Mouse (Mus musculus): ENCODE data around the gene Arhgap33.
A peak's percentile ranks its signal among the peaks of the same experiment; 100 is the strongest.

Gene Arhgap33

GRCm38 (mm10) chr7:30534633-30535577 lies at the start of gene Arhgap33:
Gene Arhgap33 (minus strand): TSS chr7:30535060.
- peak; percentile 94 to 95 for DNase-seq

DNA sequence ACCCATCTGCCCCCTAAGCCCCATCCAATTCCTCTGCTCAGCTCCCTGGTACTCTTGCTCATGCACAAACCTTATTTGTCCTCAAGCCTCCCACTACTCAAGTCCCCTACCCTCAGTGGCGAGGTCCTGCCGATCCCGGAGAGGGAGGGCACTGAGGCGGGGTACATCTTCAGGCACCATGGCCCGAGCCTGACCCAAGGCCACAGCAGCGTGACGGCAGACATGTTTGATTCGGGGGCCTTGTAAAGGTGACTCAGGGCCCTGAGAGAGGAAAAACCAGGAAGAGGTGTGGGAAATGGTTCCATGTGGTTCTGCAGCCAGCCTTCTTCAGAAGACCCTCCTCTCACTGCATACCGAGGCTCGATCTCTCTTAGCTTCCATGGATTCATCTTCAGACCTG lies 49.5 kb upstream of the Arhgap33 start:
- DNase-seq: no peak

GRCm38 (mm10) chr7:30581547-30581946 lies 46.7 kb upstream of the Arhgap33 start:
- no peak for DNase-seq

GRCm38 (mm10) chr7:30579950-30580349 lies 45.1 kb upstream of the Arhgap33 start:
- no peak for DNase-seq

DNA sequence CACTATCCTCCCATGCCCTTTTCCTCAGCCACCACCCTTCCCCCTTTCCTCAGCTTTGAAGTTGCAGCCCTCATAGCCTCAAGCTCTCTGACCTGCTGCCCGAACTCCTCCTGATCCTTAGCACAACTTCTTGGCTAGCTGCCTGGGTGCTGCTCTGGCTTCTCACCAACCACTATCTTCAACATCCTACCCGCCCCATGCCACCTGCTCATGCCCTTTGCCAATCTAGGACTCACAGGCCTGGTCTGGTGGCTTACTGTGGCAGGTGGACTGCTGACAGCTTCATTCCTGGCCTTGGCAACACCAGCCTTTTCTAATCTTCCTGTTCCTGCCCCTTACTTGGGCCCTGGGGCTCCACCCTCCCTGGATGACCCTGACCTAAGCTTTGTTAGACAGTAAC lies 38.1 kb upstream of the Arhgap33 start:
- no peak for DNase-seq

GRCm38 (mm10) chr7:30572389-30572788 lies 37.5 kb upstream of the Arhgap33 start:
- no peak for DNase-seq

DNA sequence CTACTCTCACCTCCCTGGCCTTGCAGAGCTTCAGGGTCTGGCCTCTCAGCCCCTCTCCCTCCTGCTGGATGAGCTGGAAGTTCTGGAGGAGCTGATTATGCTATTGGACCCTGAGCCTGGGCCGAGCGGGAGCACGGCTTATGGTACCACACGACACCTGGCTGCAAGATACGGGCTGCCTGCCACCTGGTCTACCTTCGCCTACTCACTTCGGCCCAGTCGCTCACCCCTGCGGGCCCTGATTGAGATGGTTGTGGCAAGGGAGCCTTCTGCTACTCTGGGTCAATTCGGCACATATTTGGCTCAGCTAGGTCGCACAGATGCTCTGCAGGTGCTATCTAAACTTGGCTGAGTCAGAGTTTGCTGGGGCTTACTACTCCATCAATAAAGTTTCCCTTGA lies 32.7 kb upstream of the Arhgap33 start:
- no peak for DNase-seq

GRCm38 (mm10) chr7:30566033-30566432 lies 31.2 kb upstream of the Arhgap33 start:
- no peak for DNase-seq

GRCm38 (mm10) chr7:30564970-30565571 lies 30.2 kb upstream of the Arhgap33 start, which contains the start of gene Igflr1:
Gene Igflr1 (plus strand): TSS chr7:30565427.
- no peak for DNase-seq

DNA sequence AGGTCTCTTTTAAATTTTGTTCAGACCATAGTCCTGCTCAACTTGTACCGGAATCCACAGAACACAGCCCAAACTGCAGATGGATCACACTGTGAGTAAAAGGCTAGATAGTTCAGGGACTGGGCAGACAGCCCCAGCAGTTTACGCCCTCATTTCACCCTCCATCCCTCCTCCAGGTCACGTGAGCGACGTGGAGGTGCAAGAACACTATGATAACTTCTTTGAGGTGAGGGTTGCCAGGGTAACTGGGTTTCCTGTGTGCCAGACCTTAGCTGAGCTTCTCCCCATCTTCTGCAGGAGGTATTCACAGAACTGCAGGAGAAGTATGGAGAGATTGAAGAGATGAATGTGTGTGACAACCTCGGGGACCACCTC lies 29.0 kb upstream of the Arhgap33 start:
- no peak for DNase-seq

- peak; percentile 92 to 93 for DNase-seq
Measured at GRCm38 (mm10) chr7:30563117-30563905, 28.5 kb upstream of the Arhgap33 start, which contains the start of the genes U2af1l4, Gm49396 and Psenen. Gene U2af1l4 (plus strand): TSS chr7:30563301. Gene Gm49396 (plus strand): TSS chr7:30563344. Gene Psenen (minus strand): TSS chr7:30563627.

DNA sequence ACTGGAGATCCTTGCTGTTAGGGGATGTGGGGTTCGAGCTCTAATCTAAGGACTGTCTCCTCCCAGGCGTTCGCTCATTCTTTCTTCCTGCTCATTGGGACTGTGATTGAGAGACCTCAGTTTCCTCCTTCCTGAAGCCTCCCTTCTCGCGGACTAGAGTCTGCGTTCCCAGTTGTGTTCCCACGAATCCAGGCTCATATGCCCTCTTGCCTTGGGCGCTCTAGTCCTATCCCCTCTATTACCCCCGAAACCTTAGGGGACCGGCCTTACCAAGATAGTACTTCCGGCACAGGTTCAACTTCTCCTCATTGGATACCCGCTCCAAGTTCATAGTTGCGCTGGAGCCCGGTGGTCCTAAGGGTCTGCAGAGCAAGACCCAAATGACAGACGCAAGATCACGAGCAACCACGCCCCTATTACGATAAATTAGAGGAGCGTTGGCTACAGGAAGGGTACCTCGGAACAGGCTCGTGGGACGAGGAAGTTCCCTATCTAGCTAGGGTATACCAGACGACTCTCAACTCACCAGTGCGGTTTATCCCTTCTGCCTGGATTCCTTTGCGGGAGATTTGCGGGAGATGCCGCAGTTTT lies 27.8 kb upstream of the Arhgap33 start:
- DNase-seq: no peak

- no peak for DNase-seq
Measured at GRCm38 (mm10) chr7:30560296-30560695, 25.4 kb upstream of the Arhgap33 start.

DNA sequence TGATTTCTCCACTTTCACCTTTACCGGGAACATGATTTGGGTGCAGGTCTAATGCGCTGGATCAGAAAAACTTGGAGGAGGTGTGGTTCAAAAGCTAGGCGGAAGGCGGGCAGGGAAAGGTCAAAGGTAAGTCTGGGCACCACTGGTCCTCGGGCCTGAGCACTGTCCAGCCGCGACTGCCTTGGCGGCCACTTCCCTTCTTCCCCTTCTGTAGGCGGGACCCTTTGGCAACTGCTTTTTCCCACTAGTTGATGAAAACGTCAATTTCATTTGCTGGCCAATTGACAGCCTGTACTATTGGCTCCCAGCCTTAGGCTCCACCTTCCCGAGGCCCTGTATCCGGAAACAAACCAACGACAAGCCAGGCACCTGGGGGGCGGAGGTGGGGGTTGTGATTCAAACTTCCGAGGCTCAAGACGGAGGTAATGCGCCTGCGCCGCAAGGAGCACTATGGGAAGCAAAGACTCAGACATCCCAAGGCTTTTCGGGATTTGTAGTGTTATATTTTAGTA lies 24.6 kb upstream of the Arhgap33 start, which contains the start of gene Lin37:
TSS of gene Lin37 (minus strand) at position 396 of the 512 bp plus-strand sequence.
- peak; percentile 86 to 90 for DNase-seq

DNA sequence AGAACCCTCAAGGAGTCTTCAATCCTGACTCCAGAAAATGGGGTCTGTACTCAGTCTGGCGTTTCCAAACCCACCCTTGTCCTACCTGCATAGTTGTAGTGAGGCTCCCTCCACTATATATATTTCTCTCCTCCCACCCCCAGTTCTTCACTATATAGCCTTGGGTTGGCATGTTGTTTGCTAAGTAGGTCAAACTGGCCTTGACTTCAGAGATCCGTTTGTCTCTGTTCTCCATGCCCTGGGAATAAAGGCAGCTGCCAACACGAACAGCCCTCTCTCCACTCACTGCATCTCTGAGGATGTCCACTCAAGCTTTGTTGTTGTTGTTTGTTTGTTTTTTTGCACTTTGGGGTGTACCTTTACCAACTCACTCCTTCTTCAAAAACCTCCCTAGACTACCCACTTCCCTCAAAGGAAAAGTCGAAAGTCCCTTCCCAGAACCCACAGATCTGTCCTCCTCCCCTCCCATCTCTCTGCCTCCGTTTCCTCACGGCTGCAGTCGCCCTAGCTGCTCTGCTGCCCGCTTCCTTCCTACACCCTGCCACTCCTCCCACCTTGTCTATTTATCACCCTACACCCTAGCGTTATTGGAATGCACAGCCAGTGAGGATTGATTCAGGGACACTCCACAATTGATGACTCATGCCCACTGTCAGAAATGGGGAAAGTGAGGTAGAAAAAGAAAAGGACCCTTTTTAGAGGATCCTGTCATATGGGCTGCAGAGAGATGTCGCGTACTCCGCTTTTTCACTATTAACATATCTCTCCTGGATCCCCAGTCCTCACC lies 24.0 kb upstream of the Arhgap33 start:
- DNase-seq: no peak

- DNase-seq: no peak
Measured at GRCm38 (mm10) chr7:30557901-30558514, 23.1 kb upstream of the Arhgap33 start.

GRCm38 (mm10) chr7:30556894-30557536 lies 22.2 kb upstream of the Arhgap33 start:
- peak; percentile 54 to 59 for DNase-seq

DNA sequence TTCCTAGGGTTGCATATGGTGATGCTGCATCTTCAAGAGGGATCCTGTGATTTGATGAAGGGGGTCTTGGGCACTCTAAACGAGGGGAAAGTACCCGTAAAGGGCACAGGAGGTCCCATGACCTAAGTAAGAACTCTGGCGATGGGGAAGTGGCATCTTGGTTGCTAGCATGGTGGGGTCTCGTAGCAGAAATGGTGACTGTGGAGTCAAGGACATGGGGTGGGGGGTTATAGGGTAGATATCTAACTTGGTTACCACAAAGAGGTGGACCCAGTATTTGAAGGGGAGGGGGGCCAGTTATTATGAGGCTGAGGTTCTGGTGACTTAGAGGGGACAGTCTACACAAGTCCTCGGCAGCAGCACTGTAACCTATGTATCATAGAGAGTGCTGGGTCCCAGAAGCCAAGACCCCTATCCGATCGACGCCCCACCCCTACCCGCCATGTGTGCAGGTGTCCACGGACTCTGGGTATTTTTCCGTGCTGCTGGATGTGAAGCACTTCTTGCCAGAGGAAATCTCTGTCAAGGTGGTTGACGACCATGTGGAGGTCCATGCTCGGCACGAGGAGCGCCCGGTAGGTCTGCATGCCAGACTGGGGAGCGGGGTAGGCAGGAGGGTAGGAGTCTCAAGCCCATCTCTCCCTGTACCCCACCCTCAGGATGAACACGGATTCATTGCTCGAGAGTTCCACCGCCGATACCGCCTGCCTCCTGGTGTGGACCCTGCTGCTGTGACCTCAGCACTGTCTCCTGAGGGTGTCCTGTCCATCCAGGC lies 19.1 kb upstream of the Arhgap33 start:
- no peak for DNase-seq

DNA sequence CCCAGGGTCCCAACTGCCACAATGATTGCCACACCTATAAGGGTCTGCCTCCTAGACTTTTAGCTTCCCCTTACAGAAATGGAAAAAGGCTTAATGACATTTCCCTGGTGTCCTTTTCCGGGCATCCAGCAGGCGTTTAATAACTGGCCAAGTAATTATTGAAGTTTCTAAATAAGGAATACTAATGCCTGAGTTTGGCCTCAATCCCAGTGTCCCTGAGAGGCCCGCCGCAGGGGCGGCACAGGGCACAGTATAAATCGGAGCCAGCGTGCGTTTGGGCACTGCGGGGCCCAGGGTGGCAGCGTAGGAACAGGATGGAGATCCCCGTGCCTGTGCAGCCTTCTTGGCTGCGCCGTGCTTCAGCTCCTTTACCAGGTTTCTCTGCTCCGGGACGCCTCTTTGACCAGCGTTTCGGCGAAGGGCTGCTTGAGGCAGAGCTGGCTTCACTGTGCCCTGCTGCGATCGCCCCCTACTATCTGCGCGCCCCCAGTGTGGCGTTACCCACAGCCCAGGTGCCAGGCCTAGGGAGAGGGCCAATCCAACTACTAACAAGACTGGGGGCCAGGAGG lies 18.2 kb upstream of the Arhgap33 start:
- no peak for DNase-seq
